Mouse (Mus musculus): Measurements from ENCODE around the gene Lpcat2.

GRCm38 (mm10) chr8:92855171-92855894 is at the start of gene Lpcat2:
- TF ChIP-seq CTCF (IDR thresholded peaks at IDR 0.05; ENCODE audit: extremely low read depth, insufficient read length, insufficient replicate concordance, low read depth, low read length) (no peak), POLR2A (IDR thresholded peaks at IDR 0.05; ENCODE audit: low read depth, low read length) (no peak)

Measured in small intestine, adult 2 months (tissue).